Mouse (Mus musculus) inflammation-experienced regulatory T-cells, adult 6 months (primary cell): ENCODE results near the gene C2cd4d. TPM values are rescaled to one million over a fixed set of nuclear protein-coding genes. Genes with fewer than 3 reads are reported as not detected.

Source experiments
- ATAC-seq: one replicate; pipeline ENCODE4 v1.8.0; 2017
- polyA plus RNA-seq, 3 experiments: library from polyadenylated mRNA; unstranded; fragments of 100-300 nt; shearing (Covaris generic); gene quantifications; one replicate each; pipeline ENCODE4 v1.2.1; 2017

C2cd4d gene
- polyA plus RNA-seq, 3 experiments from 2014 or later: not detected

DNA sequence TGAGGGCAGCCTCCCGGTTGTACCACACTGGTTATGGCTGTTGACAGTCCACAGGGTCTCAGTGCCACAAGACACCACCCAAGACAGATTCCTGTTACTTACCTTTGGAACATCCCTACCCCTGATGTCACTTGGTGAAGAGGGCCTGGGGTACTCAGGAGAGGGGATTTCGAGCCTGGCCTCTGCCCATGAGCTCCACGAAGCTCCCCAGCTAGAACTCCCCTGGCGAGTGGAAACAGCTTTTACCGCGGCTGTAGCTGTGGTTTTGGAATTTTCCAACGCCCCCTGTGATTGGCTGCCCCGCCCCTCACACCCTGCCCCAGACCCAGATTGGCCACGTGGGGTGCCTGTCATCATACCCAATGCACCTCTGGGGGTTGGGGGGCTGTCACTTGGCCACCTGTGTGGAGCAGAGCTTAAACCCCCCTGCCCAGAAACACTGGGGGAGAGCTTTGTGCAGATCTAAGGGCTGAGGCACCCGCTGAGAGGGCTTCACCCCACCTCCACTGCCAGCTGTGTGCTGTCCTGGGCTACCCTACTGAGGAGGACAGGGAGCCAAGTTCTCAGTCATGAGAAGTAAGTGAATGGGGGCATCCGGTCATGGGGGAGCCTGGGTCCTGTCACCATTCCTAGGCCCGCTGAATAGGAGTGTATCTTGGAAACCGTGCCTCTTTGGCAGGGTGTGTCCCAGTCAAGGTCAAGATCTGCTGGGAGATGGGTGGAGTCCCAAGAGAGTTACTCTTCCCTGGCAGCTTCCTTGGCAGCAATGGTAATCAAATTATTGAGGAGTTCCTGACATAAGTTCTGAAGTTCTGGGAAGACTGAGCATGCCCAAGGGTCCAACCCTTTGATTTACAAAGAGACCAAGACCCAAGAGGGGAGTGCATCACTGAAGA lies 15.0 kb downstream of the C2cd4d start:
- ATAC-seq: peak; percentile 30

- ATAC-seq: peak; percentile 58
Observed at GRCm38 (mm10) chr3:94379831-94380510, 17.7 kb downstream of the C2cd4d start.

GRCm38 (mm10) chr3:94382308-94382707 lies 20.1 kb downstream of the C2cd4d start:
- no peak for ATAC-seq

DNA sequence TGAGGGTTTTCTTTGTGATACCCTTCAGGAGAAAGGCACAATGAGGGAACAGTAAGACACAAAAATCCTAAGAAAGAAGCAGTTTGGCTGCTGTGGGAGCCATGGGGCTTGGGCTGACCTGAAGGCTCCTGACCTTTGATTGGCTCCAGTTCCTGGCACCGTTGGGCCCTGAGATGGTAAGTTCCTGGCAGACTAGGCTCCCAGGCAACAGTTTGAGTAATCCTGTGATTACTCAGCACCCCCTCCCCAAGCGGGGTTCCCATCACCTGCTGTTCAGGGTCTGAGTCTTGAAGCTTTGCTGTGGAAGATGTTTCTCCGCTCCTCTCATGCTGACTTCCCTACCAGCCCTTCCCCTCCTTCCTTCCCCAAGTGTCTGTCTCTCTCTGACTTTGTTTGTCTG lies 21.2 kb downstream of the C2cd4d start:
- no peak for ATAC-seq

DNA sequence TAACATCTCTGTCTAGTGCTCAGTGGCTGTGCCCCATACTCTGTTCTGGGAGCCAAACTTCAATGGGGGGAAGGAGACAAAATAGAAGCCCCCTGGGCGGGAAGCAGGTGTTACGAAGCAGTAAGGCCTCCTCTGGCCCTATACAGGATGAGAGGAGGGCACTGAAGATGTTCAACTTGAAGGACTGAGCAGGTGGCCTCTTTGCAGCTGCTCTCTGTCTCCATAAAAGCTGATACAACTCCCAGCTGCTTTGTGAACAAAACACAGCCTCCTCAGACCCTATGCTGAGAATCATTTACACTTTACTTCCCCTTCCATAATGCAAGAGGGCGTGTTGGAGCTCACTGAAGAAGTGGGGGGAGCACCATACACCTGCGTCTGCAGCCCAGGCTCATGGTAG lies 24.4 kb downstream of the C2cd4d start:
- no peak for ATAC-seq

DNA sequence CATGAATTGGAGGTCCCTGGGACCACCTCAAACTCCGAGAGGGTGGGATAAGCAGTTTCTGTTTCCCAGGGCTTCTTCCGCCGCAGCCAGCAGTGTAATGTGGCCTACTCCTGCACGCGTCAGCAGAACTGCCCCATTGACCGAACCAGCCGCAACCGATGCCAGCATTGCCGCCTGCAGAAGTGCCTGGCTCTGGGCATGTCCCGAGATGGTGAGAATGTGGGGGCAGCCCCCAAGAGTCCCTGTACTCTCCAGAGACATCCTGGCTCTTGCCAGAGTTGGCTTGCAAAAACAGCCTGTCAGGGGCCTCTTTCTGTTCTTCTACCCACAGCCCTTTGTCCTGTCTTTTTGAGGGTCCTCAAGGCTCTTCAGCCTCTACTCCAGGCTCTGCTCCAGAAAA lies 25.2 kb downstream of the C2cd4d start:
- no peak for ATAC-seq

DNA sequence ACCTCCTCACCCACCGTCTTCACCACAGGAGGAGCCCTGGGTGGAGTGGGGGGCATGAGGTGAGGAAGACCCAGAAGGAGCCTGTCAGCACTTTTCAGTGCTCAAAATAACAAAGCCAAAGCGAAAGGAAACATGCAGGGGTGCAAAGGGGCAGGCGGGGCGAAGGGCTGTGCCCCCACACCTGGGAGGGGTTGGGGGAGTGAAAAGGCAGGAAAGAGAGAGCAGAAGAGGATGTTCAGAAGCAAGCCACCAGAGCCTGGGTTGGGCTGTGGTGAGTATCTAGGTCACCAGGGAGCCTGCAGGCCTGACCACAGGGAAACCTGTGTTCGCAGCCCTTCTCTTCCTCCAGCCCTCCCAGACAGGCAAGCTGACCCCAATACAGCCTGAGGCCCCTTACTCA lies 25.8 kb downstream of the C2cd4d start:
- peak; percentile 86 for ATAC-seq

DNA sequence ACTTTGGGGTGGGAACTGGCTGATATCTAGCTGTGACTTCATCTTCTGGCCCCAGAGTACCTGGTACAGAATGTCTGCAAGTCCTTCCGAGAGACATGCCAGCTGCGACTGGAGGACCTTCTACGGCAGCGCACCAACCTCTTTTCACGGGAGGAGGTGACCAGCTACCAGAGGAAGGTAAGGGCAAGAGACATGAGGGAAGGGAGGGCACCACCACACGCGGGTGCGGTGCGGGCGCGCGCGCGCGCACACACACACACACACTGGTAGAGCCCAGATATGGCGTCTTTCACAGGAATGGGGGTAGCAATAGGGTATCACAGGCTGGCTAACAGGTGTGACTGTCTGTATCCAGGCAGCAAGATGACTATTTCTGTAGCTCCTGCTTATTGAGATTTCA lies 27.2 kb downstream of the C2cd4d start:
- ATAC-seq: no peak

DNA sequence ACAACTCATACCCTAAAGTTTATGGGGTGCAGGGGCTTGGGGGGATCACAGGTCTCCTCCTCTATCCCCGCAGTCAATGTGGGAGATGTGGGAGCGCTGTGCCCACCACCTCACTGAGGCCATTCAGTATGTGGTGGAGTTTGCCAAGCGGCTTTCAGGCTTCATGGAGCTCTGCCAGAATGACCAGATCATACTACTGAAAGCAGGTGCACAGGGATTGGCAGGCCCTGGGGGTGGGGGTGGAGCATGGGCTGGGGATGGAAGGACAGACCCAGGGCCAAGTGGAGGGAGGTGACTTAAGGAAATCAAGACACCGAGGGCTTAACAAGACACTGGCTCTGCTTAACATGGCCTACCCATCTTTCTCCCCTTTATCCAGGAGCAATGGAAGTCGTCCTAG lies 28.8 kb downstream of the C2cd4d start:
- no peak for ATAC-seq

GRCm38 (mm10) chr3:94392128-94392527 lies 29.9 kb downstream of the C2cd4d start:
- ATAC-seq: no peak

- ATAC-seq: no peak
Observed at GRCm38 (mm10) chr3:94393049-94393448, 30.8 kb downstream of the C2cd4d start.

- ATAC-seq: no peak
Observed at GRCm38 (mm10) chr3:94396336-94396735, 34.1 kb downstream of the C2cd4d start.

- no peak for ATAC-seq
Observed at GRCm38 (mm10) chr3:94396851-94397250, 34.6 kb downstream of the C2cd4d start.

DNA sequence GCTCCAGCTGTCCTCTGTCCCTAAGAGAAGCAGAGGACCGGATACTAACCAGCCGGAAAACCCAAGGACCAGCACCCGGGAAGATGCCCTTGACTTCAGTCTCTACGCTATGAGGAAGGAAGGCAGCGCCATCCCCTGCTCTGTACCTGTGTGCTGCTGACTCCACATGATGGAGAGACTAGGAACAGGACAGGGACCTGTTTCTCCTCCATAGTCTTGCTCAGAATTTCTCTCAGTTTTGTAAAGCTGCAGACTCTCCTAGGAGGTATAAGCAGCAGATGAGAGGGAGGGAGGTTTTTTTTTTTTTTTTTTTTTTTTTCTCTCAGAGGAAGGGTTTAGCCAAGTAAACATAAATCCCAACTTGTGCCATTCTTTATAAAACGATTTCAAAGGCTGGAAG lies 36.0 kb downstream of the C2cd4d start, which contains the start of gene Lingo4:
Gene Lingo4, plus strand, starts transcription at position 301 of the 400 bp plus-strand sequence.
- ATAC-seq: no peak

DNA sequence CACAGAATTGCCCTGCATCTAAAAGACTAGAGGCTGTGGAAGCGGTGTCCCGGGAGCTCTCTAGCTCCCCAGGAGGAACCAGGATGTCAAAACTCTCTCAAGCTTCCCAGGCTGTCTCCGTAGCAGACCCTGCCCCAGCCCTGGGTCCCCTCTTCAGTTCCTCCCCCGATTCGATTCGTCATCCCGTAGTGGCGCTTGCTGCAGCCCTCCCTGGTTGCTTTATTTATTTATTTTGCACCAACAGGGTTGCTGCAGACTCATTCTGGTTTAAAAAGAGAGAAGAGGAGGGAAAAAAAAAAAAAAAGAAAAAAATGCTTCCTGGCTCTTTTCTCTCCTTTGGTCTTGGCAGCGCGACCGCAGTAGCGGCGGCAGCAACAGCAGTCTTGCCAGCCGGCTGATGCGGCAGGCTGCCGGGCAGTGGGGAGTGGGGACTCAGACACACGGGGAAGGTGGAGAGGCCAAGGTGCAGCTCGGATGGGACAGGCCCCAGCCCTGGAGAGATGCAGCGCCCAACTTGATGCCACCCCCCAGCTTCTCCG lies 36.8 kb downstream of the C2cd4d start:
- no peak for ATAC-seq

DNA sequence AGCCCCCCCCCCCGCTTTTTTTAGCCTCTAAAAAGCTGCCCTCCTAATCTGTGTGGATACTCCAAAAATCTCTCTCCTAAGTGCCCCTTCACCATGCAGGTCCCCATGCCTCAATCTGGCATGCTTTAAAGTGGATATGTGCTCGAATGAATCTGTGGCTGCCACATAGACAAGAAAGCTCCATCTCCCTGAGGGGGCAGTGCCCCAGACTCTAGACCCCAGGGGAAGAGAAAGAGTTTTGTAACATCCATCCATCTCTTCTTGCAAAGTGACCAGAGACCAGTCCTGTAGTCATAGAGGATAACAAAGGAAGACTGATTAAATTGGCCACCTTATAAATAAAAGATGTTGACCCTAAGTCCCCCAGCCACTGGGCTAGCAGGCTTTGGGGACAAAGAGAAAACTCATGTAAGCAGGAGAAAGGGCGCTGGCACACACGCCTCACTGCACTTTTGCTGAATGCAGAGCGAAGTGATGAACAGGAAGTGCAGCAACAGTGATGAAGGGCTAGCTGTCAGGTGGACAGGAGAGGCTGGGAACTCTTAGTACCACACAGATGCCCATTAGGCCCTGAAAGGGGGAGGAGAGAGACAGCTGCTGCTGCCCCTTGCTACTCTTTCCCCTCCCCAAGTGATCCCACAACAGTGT lies 37.5 kb downstream of the C2cd4d start:
- ATAC-seq: no peak

- no peak for ATAC-seq
Observed at GRCm38 (mm10) chr3:94402451-94402850, 40.2 kb downstream of the C2cd4d start.

GRCm38 (mm10) chr3:94404366-94405054 lies 42.3 kb downstream of the C2cd4d start:
- ATAC-seq: no peak

DNA sequence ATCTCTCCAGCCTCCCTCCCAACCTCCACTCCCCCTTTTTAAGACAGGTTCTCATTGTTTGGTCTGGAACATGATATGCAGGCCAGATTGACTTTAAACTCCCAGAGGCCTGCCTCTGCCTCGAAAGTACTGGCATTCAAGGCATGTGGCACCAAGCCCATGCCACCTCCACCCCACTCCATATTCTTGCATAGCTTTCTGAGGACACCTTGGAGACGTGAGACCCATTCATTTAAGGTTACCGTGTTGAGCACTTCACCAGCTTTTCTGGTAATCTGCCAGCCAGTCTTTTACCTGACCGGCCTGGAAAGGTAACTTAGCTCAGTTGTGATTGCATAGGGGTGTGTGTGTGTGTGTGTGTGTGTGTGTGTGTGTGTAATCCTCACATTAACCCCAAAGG lies 43.3 kb downstream of the C2cd4d start:
- ATAC-seq: no peak

DNA sequence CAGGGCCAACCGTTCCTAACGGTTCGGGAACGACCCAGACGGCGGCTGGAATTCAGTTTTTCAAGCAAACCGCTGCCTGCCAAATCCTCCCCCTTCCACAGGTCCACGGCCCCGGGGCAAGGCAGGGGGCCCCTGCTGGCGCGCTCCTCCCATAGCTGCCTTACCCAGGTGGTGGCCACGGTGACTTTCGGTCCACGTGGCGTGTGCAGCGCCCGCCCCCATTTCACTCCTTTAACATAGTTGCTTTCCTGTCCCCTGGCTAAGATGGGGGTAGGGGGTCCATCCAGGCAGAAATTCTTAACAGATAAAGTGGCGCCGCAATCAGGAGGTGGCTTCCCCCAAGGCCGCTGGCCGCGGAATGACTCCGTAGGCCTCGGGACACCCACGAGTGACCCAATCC lies 50.3 kb downstream of the C2cd4d start:
- peak; percentile 6 for ATAC-seq

GRCm38 (mm10) chr3:94413031-94413679 lies 50.9 kb downstream of the C2cd4d start, which contains the start of gene Tdrkh:
TSS of gene Tdrkh (plus strand) at chr3:94413273.
- peak; percentile 97 for ATAC-seq
